ENCODE assay signal across 25 mouse cellular contexts in genomic region chr10:67964060-67964459, GRCm38 (mm10). TPM values are rescaled to one million over a fixed set of nuclear protein-coding genes. Genes with fewer than 3 reads are reported as not detected.
DNase-seq lines count a peak whose midpoint lies in the region; ATAC-seq and TF ChIP-seq lines count a peak whose summit lies in the region.
"Had no signal": no experiment of that assay in that cellular context is flagged by ENCODE, and none has a peak within 500 bp of the region (broad histone marks: within the 10 kb centered on the region; RNA-seq: fewer than 3 reads in every experiment).

No protein-coding gene starts in this region.

- peak; percentile 17 for DNase-seq in forebrain, embryonic 14.5 days (ENCODE audit: low spot score)
- DNase-seq in midbrain, embryonic 10.5 days (ENCODE audit: low spot score): peak; percentile 39
- no peak for DNase-seq in midbrain, postnatal 0 days (ENCODE audit: low spot score)
- DNase-seq in retina, embryonic 14.5 days (ENCODE audit: low spot score): peak; percentile 26
- DNase-seq in retina, postnatal 1 day: no peak
- peak; percentile 20 for DNase-seq in midbrain, embryonic 14.5 days
- DNase-seq: adrenal gland, adult 2 months; adrenal gland, postnatal 14 days; cerebellum, adult 11-12 months; cerebellum, adult 8-10 months; cerebellum, postnatal 10 days; cerebellum, postnatal 36 days; gastrocnemius, postnatal 25 days; heart, adult 18-20 months; heart, postnatal 10 days; heart, postnatal 36 days had no signal

- no peak for TF ChIP-seq CTCF in midbrain, postnatal 0 days (IDR thresholded peaks at IDR 0.05)
- no peak for TF ChIP-seq CTCF in intestine, postnatal 0 days (IDR thresholded peaks at IDR 0.05; ENCODE audit: low read depth)

- no peak for ATAC-seq in forebrain, embryonic 14.5 days
- no peak for ATAC-seq in forebrain, embryonic 15.5 days (replicated peaks)
- ATAC-seq in midbrain, postnatal 0 days (ENCODE audit: low FRiP score): no peak
- no peak for ATAC-seq in midbrain, embryonic 14.5 days (ENCODE audit: low FRiP score, low TSS enrichment)
- ATAC-seq in intestine, postnatal 0 days: no peak
- ATAC-seq: CD4-positive, CD25-positive, alpha-beta regulatory T cell, adult 4 months; forebrain, embryonic 13.5 days had no signal

- H3K36me3 ChIP-seq in forebrain, embryonic 14.5 days (ENCODE audit: control insufficient read depth, insufficient read depth, low read length): no peaks in the 10 kb centered on the region
- no peaks in the 10 kb centered on the region for H3K36me3 ChIP-seq in forebrain, embryonic 15.5 days
- no peaks in the 10 kb centered on the region for H3K36me3 ChIP-seq in midbrain, embryonic 10.5 days
- H3K36me3 ChIP-seq in midbrain, postnatal 0 days (ENCODE audit: insufficient read depth, low read length): no peaks in the 10 kb centered on the region
- no peaks in the 10 kb centered on the region for H3K36me3 ChIP-seq in midbrain, embryonic 14.5 days (ENCODE audit: control insufficient read depth, insufficient read depth, low read length)
- no peaks in the 10 kb centered on the region for H3K36me3 ChIP-seq in intestine, postnatal 0 days (ENCODE audit: control insufficient read depth, insufficient read depth)
- H3K36me3 ChIP-seq: forebrain, embryonic 10.5 days; heart, embryonic 12.5 days; heart, embryonic 15.5 days had no signal

- H3K9me3 ChIP-seq in forebrain, embryonic 14.5 days (replicated peaks; ENCODE audit: control insufficient read depth, low read length): no peaks in the 10 kb centered on the region
- no peaks in the 10 kb centered on the region for H3K9me3 ChIP-seq in forebrain, embryonic 15.5 days
- no peaks in the 10 kb centered on the region; the same call in 1 of the 2 replicates for H3K9me3 ChIP-seq in midbrain, embryonic 10.5 days (replicated peaks)
- H3K9me3 ChIP-seq in midbrain, postnatal 0 days (ENCODE audit: low read length): no peaks in the 10 kb centered on the region
- H3K9me3 ChIP-seq in midbrain, embryonic 14.5 days (ENCODE audit: control insufficient read depth, low read length): no peaks in the 10 kb centered on the region
- H3K9me3 ChIP-seq in intestine, postnatal 0 days (ENCODE audit: control insufficient read depth): no peaks in the 10 kb centered on the region
- H3K9me3 ChIP-seq: forebrain, embryonic 10.5 days; forebrain, embryonic 13.5 days; heart, embryonic 12.5 days; heart, embryonic 15.5 days had no signal

- no peak overlapping the region for H3K4me3 ChIP-seq in forebrain, embryonic 14.5 days (ENCODE audit: low read depth, low read length)
- H3K4me3 ChIP-seq in forebrain, embryonic 15.5 days: no peak overlapping the region
- no peak overlapping the region for H3K4me3 ChIP-seq in midbrain, embryonic 10.5 days
- no peak overlapping the region for H3K4me3 ChIP-seq in midbrain, postnatal 0 days (ENCODE audit: low read depth, low read length)
- no peak overlapping the region for H3K4me3 ChIP-seq in midbrain, embryonic 14.5 days (replicated peaks; ENCODE audit: low read depth, low read length)
- H3K4me3 ChIP-seq in intestine, postnatal 0 days (ENCODE audit: low read depth, low read length): no peak overlapping the region
- H3K4me3 ChIP-seq: forebrain, embryonic 10.5 days; forebrain, embryonic 13.5 days; heart, embryonic 12.5 days; heart, embryonic 15.5 days had no signal

- no peaks in the 10 kb centered on the region for H3K27me3 ChIP-seq in forebrain, embryonic 14.5 days (replicated peaks; ENCODE audit: control insufficient read depth, insufficient read depth, low read length)
- H3K27me3 ChIP-seq in forebrain, embryonic 15.5 days: no peaks in the 10 kb centered on the region
- peaks cover 13% of the 10 kb centered on the region; the same call in 1 of the 2 replicates for H3K27me3 ChIP-seq in midbrain, embryonic 10.5 days (ENCODE audit: low read depth, poor library complexity, severe bottlenecking)
- H3K27me3 ChIP-seq in midbrain, postnatal 0 days (ENCODE audit: insufficient read depth, low read length): no peaks in the 10 kb centered on the region
- H3K27me3 ChIP-seq in midbrain, embryonic 14.5 days (ENCODE audit: control insufficient read depth, insufficient read depth, low read length): no peaks in the 10 kb centered on the region
- no peaks in the 10 kb centered on the region for H3K27me3 ChIP-seq in intestine, postnatal 0 days (replicated peaks; ENCODE audit: control insufficient read depth, insufficient read depth, low read length)
- H3K27me3 ChIP-seq: forebrain, embryonic 13.5 days; heart, embryonic 12.5 days; heart, embryonic 15.5 days had no signal

- H3K9ac ChIP-seq in forebrain, embryonic 14.5 days (ENCODE audit: low read length): no peak overlapping the region
- no peak overlapping the region for H3K9ac ChIP-seq in forebrain, embryonic 15.5 days (replicated peaks)
- no peak overlapping the region for H3K9ac ChIP-seq in midbrain, postnatal 0 days (replicated peaks; ENCODE audit: low read length, poor library complexity, severe bottlenecking)
- no peak overlapping the region for H3K9ac ChIP-seq in midbrain, embryonic 14.5 days (replicated peaks; ENCODE audit: low read length)
- no peak overlapping the region for H3K9ac ChIP-seq in intestine, postnatal 0 days (ENCODE audit: low read depth, low read length)
- H3K9ac ChIP-seq: forebrain, embryonic 13.5 days; heart, embryonic 12.5 days; heart, embryonic 15.5 days; hindbrain, embryonic 14.5 days had no signal

- WGBS in forebrain, embryonic 14.5 days: 33% methylated on average over 8 of the region's 8 CpGs
- 27% methylated on average over 8 of the region's 8 CpGs for WGBS in forebrain, embryonic 15.5 days
- 26% methylated on average over 8 of the region's 8 CpGs for WGBS in midbrain, embryonic 10.5 days
- WGBS in midbrain, postnatal 0 days: 22% methylated on average over 8 of the region's 8 CpGs
- WGBS in midbrain, embryonic 14.5 days: 16% methylated on average over 8 of the region's 8 CpGs
- WGBS in intestine, postnatal 0 days: 77% methylated on average over 8 of the region's 8 CpGs

- no peak overlapping the region for H3K27ac ChIP-seq in forebrain, embryonic 14.5 days (ENCODE audit: low read depth, low read length)
- H3K27ac ChIP-seq in forebrain, embryonic 15.5 days (replicated peaks): no peak overlapping the region
- peak overlapping the region; percentile 46; the same call in 1 of the 2 replicates for H3K27ac ChIP-seq in midbrain, embryonic 10.5 days (replicated peaks)
- H3K27ac ChIP-seq in midbrain, postnatal 0 days (ENCODE audit: low read depth, low read length): no peak overlapping the region
- H3K27ac ChIP-seq in midbrain, embryonic 14.5 days (replicated peaks; ENCODE audit: low read depth, low read length): no peak overlapping the region
- H3K27ac ChIP-seq in intestine, postnatal 0 days (ENCODE audit: low read depth, low read length): no peak overlapping the region
- H3K27ac ChIP-seq: forebrain, embryonic 10.5 days; forebrain, embryonic 13.5 days; heart, embryonic 15.5 days; hindbrain, embryonic 14.5 days had no signal

- H3K4me1 ChIP-seq in forebrain, embryonic 14.5 days (ENCODE audit: control insufficient read depth, insufficient read depth, low read length): peaks cover 5% of the 10 kb centered on the region; the same call in 1 of the 2 replicates
- H3K4me1 ChIP-seq in forebrain, embryonic 15.5 days: peaks cover 6% of the 10 kb centered on the region; the same call in 1 of the 2 replicates
- peaks cover 49% of the 10 kb centered on the region for H3K4me1 ChIP-seq in midbrain, embryonic 10.5 days
- no peaks in the 10 kb centered on the region for H3K4me1 ChIP-seq in midbrain, postnatal 0 days (ENCODE audit: insufficient read depth, low read length)
- H3K4me1 ChIP-seq in midbrain, embryonic 14.5 days (ENCODE audit: control insufficient read depth, insufficient read depth, low read length): 0 out of 2 replicates have a peak, but pooled peaks cover 6% of the 10 kb centered on the region
- H3K4me1 ChIP-seq in intestine, postnatal 0 days (replicated peaks; ENCODE audit: control insufficient read depth, insufficient read depth, low read length): no peaks in the 10 kb centered on the region
- H3K4me1 ChIP-seq: heart, embryonic 12.5 days; heart, embryonic 15.5 days had no signal

- H3K4me2 ChIP-seq in forebrain, embryonic 14.5 days (ENCODE audit: low read length): no peak overlapping the region
- H3K4me2 ChIP-seq in forebrain, embryonic 15.5 days (replicated peaks): no peak overlapping the region
- H3K4me2 ChIP-seq in midbrain, postnatal 0 days (ENCODE audit: low read depth, low read length, poor library complexity, severe bottlenecking): no peak overlapping the region
- H3K4me2 ChIP-seq in midbrain, embryonic 14.5 days (ENCODE audit: low read length): no peak overlapping the region
- H3K4me2 ChIP-seq in intestine, postnatal 0 days (replicated peaks; ENCODE audit: low read depth): no peak overlapping the region
- H3K4me2 ChIP-seq: forebrain, embryonic 13.5 days; heart, embryonic 12.5 days; heart, embryonic 15.5 days; hindbrain, embryonic 14.5 days had no signal

RNA-seq across cellular contexts. Expression of gene Rtkn2, which starts 15.3 kb away (rescaled TPM):
- polyA plus RNA-seq in forebrain, embryonic 14.5 days (2014; fragmentation: Nextera tagmentation; extraction: Ambion mirVana): 11.1 and 11.2 TPM in 2 replicates
- polyA plus RNA-seq in forebrain, embryonic 15.5 days (2015; fragmentation: Nextera tagmentation; extraction: Ambion mirVana): 10.7 and 13.0 TPM in 2 replicates
- polyA plus RNA-seq in midbrain, embryonic 10.5 days (2016; fragmentation: Nextera tagmentation; extraction: Ambion mirVana): 21.5 and 21.6 TPM in 2 replicates
- total RNA-seq in midbrain, postnatal 0 days (2014; rRNA removed): 2.4 and 3.0 TPM in 2 replicates
- 2.8 TPM in 2 replicates for polyA plus RNA-seq in midbrain, postnatal 0 days (2015; fragmentation: Nextera tagmentation; extraction: Ambion mirVana)
- 2.9 and 5.8 TPM in 2 replicates for polyA plus RNA-seq in midbrain, embryonic 14.5 days (2014; fragmentation: Nextera tagmentation; extraction: Ambion mirVana)
- 1.2 TPM in 2 replicates for polyA plus RNA-seq in intestine, postnatal 0 days (2015; fragmentation: Nextera tagmentation; extraction: Ambion mirVana)
- polyA plus RNA-seq: adrenal gland, adult 2 months had no signal

RNA-seq across cellular contexts. Expression of gene Zfp365, which starts 51.6 kb away (rescaled TPM):
- 1.2 and 1.8 TPM in 2 replicates for polyA plus RNA-seq in forebrain, embryonic 14.5 days (2014; fragmentation: Nextera tagmentation; extraction: Ambion mirVana)
- 3.3 and 4.4 TPM in 2 replicates for polyA plus RNA-seq in forebrain, embryonic 15.5 days (2015; fragmentation: Nextera tagmentation; extraction: Ambion mirVana)
- polyA plus RNA-seq in midbrain, embryonic 10.5 days (2016; fragmentation: Nextera tagmentation; extraction: Ambion mirVana): 2.3 and 2.7 TPM in 2 replicates
- 15.2 and 17.4 TPM in 2 replicates for total RNA-seq in midbrain, postnatal 0 days (2014; rRNA removed)
- 7.9 and 9.1 TPM in 2 replicates for polyA plus RNA-seq in midbrain, postnatal 0 days (2015; fragmentation: Nextera tagmentation; extraction: Ambion mirVana)
- 3.5 and 4.6 TPM in 2 replicates for polyA plus RNA-seq in midbrain, embryonic 14.5 days (2014; fragmentation: Nextera tagmentation; extraction: Ambion mirVana)
- polyA plus RNA-seq in intestine, postnatal 0 days (2015; fragmentation: Nextera tagmentation; extraction: Ambion mirVana): 0.47 TPM in 2 replicates
- total RNA-seq: MEL had no signal

Comparison
In these comparisons a context has a peak if more than half of its experiments do, and no peak if none do; other contexts are left out.
1. DNase-seq: peak in forebrain, embryonic 14.5 days (single experiment), midbrain, embryonic 10.5 days (single experiment), retina, embryonic 14.5 days (single experiment) and midbrain, embryonic 14.5 days (single experiment); none in midbrain, postnatal 0 days (single experiment) and retina, postnatal 1 day (single experiment).